Mouse (Mus musculus): ENCODE measurements around the gene Ptges. TPM values are rescaled to one million over a fixed set of nuclear protein-coding genes. Genes with fewer than 3 reads are reported as not detected.
A peak's percentile ranks its signal among the peaks of the same experiment; 100 is the strongest.

The Ptges gene
- 3.2 and 4.2 TPM in 2 replicates for polyA plus RNA-seq (2014; fragmentation: Nextera tagmentation; extraction: Ambion mirVana)

GRCm38 (mm10) chr2:30929483-30930045, at the start of gene Ptges:
TSS of gene Ptges (minus strand) at chr2:30929863.
- Histone ChIP-seq H3K36me3 (ENCODE audit: control insufficient read depth, insufficient read depth, low read length) (no peaks in the 10 kb centered on the region), H3K27me3 (ENCODE audit: control insufficient read depth, insufficient read depth, low read length) (no peaks in the 10 kb centered on the region), H3K4me2 (ENCODE audit: low read length) (peak within 1 kb of the TSS; percentile 65), H3K9me3 (ENCODE audit: control insufficient read depth, low read length) (no peaks in the 10 kb centered on the region), H3K4me3 (replicated peaks; ENCODE audit: low read depth, low read length) (peak within 1 kb of the TSS; percentile 32), H3K4me1 (ENCODE audit: control insufficient read depth, insufficient read depth, low read length) (peaks cover 10% of the 10 kb centered on the region; the same call in 1 of the 2 replicates), H3K27ac (replicated peaks; ENCODE audit: low read depth, low read length) (peak within 1 kb of the TSS; percentile 57; the same call in 1 of the 2 replicates), H3K9ac (replicated peaks; ENCODE audit: low read length) (peak within 1 kb of the TSS; percentile 49; the same call in 1 of the 2 replicates)
- ATAC-seq (ENCODE audit: low FRiP score, low TSS enrichment) (peak; percentile 60; the same call in 1 of the 2 replicates), DNase-seq (peak; percentile 89)
- 2% methylated on average over 23 of the region's 23 CpGs for WGBS

DNA sequence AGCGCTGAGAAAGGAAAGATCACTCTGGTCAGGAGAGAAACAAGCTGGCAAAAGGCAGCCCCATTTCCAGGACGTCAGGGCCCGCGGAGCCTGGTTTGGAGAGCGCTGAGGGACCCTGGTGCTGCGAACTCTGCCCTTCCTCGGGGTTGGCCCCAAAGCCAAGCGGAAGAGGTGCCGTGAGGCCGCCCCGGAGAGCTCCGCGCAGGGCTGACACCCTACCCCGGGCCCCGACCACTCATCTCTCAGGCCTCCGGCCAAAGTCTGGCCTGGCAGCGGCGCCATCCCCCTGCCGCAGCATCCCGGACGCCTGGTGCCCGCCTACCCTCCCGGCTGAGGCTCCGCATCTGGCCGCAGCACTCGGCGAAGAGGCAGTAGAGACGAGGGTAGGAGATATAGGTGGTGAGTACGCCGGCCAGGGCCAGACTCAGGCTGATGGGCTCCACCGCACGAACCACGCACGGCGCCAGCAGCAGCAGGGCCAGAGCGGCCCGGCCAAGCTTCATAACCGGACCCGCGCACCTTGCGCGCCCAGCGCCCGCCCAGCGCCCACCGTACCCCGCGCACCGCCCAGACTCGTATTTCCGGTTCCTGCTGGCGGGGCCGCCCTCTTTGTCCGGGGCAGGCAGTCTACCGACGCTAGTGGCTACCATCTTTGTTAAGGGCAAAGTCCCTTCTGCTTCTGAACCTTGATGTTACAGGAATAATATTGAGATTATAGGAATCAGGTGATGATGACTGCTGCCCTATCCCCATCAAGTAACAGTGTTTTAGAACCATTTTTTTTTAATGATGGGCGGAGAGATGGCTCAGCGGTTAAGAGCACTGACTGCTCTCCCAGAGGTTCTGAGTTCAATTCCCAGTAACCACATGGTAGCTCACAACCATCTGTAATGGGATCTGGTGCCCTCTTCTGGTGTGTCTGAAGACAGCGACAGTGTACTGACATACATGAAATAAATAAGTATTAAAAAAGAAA, 38.0 kb upstream of the Ptges start, which contains the start of gene Tor1a:
Tor1a (minus strand) TSS at position 582 of the 976 bp plus-strand sequence.
- 2% methylated on average over 59 of the region's 59 CpGs for WGBS
- peak within 1 kb of the TSS; percentile 89 for H3K9ac ChIP-seq (replicated peaks; ENCODE audit: low read length)
- peaks cover 10% of the 10 kb centered on the region for H3K4me1 ChIP-seq (ENCODE audit: control insufficient read depth, insufficient read depth, low read length)
- ATAC-seq (ENCODE audit: low FRiP score, low TSS enrichment) (peak; percentile 93), DNase-seq (peak; percentile 96)
- peak within 1 kb of the TSS; percentile 91 for H3K4me2 ChIP-seq (ENCODE audit: low read length)
- no peaks in the 10 kb centered on the region for H3K9me3 ChIP-seq (ENCODE audit: control insufficient read depth, low read length)
- H3K27me3 ChIP-seq (ENCODE audit: control insufficient read depth, insufficient read depth, low read length) = no peaks in the 10 kb centered on the region
- peak within 1 kb of the TSS; percentile 68 for H3K27ac ChIP-seq (replicated peaks; ENCODE audit: low read depth, low read length)
- H3K36me3 ChIP-seq (ENCODE audit: control insufficient read depth, insufficient read depth, low read length) = peaks cover 34% of the 10 kb centered on the region
- peak within 1 kb of the TSS; percentile 98 for H3K4me3 ChIP-seq (replicated peaks; ENCODE audit: low read depth, low read length)

GRCm38 (mm10) chr2:30966826-30967225, 37.2 kb upstream of the Ptges start:
- 23% methylated on average over 16 of the region's 16 CpGs for WGBS
- no peaks in the 10 kb centered on the region for H3K27me3 ChIP-seq (ENCODE audit: control insufficient read depth, insufficient read depth, low read length)
- peaks cover 10% of the 10 kb centered on the region for H3K4me1 ChIP-seq (ENCODE audit: control insufficient read depth, insufficient read depth, low read length)
- ATAC-seq (ENCODE audit: low FRiP score, low TSS enrichment) (no peak), DNase-seq (no peak)
- peak overlapping the region; percentile 89 for H3K9ac ChIP-seq (replicated peaks; ENCODE audit: low read length)
- H3K4me2 ChIP-seq (ENCODE audit: low read length) = peak overlapping the region; percentile 91
- no peaks in the 10 kb centered on the region for H3K9me3 ChIP-seq (ENCODE audit: control insufficient read depth, low read length)
- H3K4me3 ChIP-seq (replicated peaks; ENCODE audit: low read depth, low read length) = peak overlapping the region; percentile 98
- peaks cover 38% of the 10 kb centered on the region for H3K36me3 ChIP-seq (ENCODE audit: control insufficient read depth, insufficient read depth, low read length)
- no peak overlapping the region for H3K27ac ChIP-seq (replicated peaks; ENCODE audit: low read depth, low read length)

- Histone ChIP-seq H3K9ac (replicated peaks; ENCODE audit: low read length) (no peak overlapping the region), H3K4me1 (ENCODE audit: control insufficient read depth, insufficient read depth, low read length) (peaks cover 10% of the 10 kb centered on the region), H3K27ac (replicated peaks; ENCODE audit: low read depth, low read length) (no peak overlapping the region), H3K27me3 (ENCODE audit: control insufficient read depth, insufficient read depth, low read length) (no peaks in the 10 kb centered on the region), H3K4me2 (ENCODE audit: low read length) (no peak overlapping the region; the same call in 1 of the 2 replicates), H3K4me3 (replicated peaks; ENCODE audit: low read depth, low read length) (no peak overlapping the region), H3K9me3 (ENCODE audit: control insufficient read depth, low read length) (no peaks in the 10 kb centered on the region), H3K36me3 (ENCODE audit: control insufficient read depth, insufficient read depth, low read length) (peaks cover 50% of the 10 kb centered on the region)
- no peak for DNase-seq
- no peak for ATAC-seq (ENCODE audit: low FRiP score, low TSS enrichment)
- 94% methylated on average over 8 of the region's 8 CpGs for WGBS
These were observed 36.0 kb upstream of the Ptges start for GRCm38 (mm10) chr2:30965627-30966026.

- H3K4me2 ChIP-seq (ENCODE audit: low read length) = no peak overlapping the region
- no peaks in the 10 kb centered on the region for H3K9me3 ChIP-seq (ENCODE audit: control insufficient read depth, low read length)
- no peak overlapping the region for H3K4me3 ChIP-seq (replicated peaks; ENCODE audit: low read depth, low read length)
- ATAC-seq (ENCODE audit: low FRiP score, low TSS enrichment) = no peak
- peaks cover 10% of the 10 kb centered on the region for H3K4me1 ChIP-seq (ENCODE audit: control insufficient read depth, insufficient read depth, low read length)
- no peak for DNase-seq
- H3K27me3 ChIP-seq (ENCODE audit: control insufficient read depth, insufficient read depth, low read length) = no peaks in the 10 kb centered on the region
- WGBS = 90% methylated on average over 11 of the region's 11 CpGs
- no peak overlapping the region for H3K9ac ChIP-seq (replicated peaks; ENCODE audit: low read length)
- H3K27ac ChIP-seq (replicated peaks; ENCODE audit: low read depth, low read length) = no peak overlapping the region
- H3K36me3 ChIP-seq (ENCODE audit: control insufficient read depth, insufficient read depth, low read length) = peaks cover 76% of the 10 kb centered on the region
These were observed 33.0 kb upstream of the Ptges start for GRCm38 (mm10) chr2:30962570-30963254.

- peaks cover 94% of the 10 kb centered on the region for H3K36me3 ChIP-seq (ENCODE audit: control insufficient read depth, insufficient read depth, low read length)
- H3K9ac ChIP-seq (replicated peaks; ENCODE audit: low read length) = no peak overlapping the region
- no peaks in the 10 kb centered on the region for H3K9me3 ChIP-seq (ENCODE audit: control insufficient read depth, low read length)
- H3K27ac ChIP-seq (replicated peaks; ENCODE audit: low read depth, low read length) = no peak overlapping the region
- H3K4me1 ChIP-seq (ENCODE audit: control insufficient read depth, insufficient read depth, low read length) = 0 out of 2 replicates have a peak, but pooled peaks cover 5% of the 10 kb centered on the region
- ATAC-seq (ENCODE audit: low FRiP score, low TSS enrichment) (no peak), DNase-seq (no peak)
- no peak overlapping the region for H3K4me2 ChIP-seq (ENCODE audit: low read length)
- H3K27me3 ChIP-seq (ENCODE audit: control insufficient read depth, insufficient read depth, low read length) = no peaks in the 10 kb centered on the region
- no peak overlapping the region for H3K4me3 ChIP-seq (replicated peaks; ENCODE audit: low read depth, low read length)
- 57% methylated on average over 5 of the region's 5 CpGs for WGBS
These were observed 30.2 kb upstream of the Ptges start for GRCm38 (mm10) chr2:30959856-30960255.

DNA sequence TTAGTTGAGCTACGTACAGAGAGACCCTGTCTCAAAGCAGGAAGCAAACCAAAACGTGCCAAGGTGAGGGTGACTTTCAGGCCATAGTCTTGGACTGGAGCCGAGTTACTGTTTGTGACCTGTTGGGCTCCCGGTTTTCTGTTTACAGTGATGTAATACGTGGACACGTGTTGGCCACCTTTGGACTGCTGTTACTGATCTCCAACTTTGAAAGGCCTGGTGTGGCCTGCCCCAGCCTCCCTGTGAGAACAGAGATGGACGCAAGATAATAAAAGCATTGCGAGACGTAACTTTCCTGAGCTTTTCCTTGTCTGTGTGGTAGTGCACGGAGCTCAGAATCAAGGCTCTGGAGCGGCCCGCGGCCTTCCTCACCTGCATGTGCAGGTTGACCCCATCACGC, 29.1 kb upstream of the Ptges start:
- WGBS = 94% methylated on average over 14 of the region's 14 CpGs
- Histone ChIP-seq H3K27ac (replicated peaks; ENCODE audit: low read depth, low read length) (no peak overlapping the region), H3K4me3 (replicated peaks; ENCODE audit: low read depth, low read length) (no peak overlapping the region), H3K9me3 (ENCODE audit: control insufficient read depth, low read length) (no peaks in the 10 kb centered on the region), H3K9ac (replicated peaks; ENCODE audit: low read length) (no peak overlapping the region), H3K4me2 (ENCODE audit: low read length) (no peak overlapping the region), H3K4me1 (ENCODE audit: control insufficient read depth, insufficient read depth, low read length) (peaks cover 16% of the 10 kb centered on the region), H3K27me3 (ENCODE audit: control insufficient read depth, insufficient read depth, low read length) (no peaks in the 10 kb centered on the region), H3K36me3 (ENCODE audit: control insufficient read depth, insufficient read depth, low read length) (peaks cover 87% of the 10 kb centered on the region)
- DNase-seq (no peak), ATAC-seq (ENCODE audit: low FRiP score, low TSS enrichment) (no peak)

- H3K4me3 ChIP-seq (replicated peaks; ENCODE audit: low read depth, low read length) = no peak overlapping the region
- H3K27ac ChIP-seq (replicated peaks; ENCODE audit: low read depth, low read length) = no peak overlapping the region
- ATAC-seq (ENCODE audit: low FRiP score, low TSS enrichment) = no peak
- H3K27me3 ChIP-seq (ENCODE audit: control insufficient read depth, insufficient read depth, low read length) = no peaks in the 10 kb centered on the region
- H3K9ac ChIP-seq (replicated peaks; ENCODE audit: low read length) = no peak overlapping the region
- peaks cover 76% of the 10 kb centered on the region for H3K36me3 ChIP-seq (ENCODE audit: control insufficient read depth, insufficient read depth, low read length)
- peaks cover 20% of the 10 kb centered on the region for H3K4me1 ChIP-seq (ENCODE audit: control insufficient read depth, insufficient read depth, low read length)
- DNase-seq = no peak
- H3K4me2 ChIP-seq (ENCODE audit: low read length) = no peak overlapping the region
- 91% methylated on average over 4 of the region's 4 CpGs for WGBS
- no peaks in the 10 kb centered on the region for H3K9me3 ChIP-seq (ENCODE audit: control insufficient read depth, low read length)
These were observed 27.8 kb upstream of the Ptges start for GRCm38 (mm10) chr2:30957511-30957910.

All from midbrain, embryonic 14.5 days (tissue).